11 mouse cellular contexts compared by ENCODE assay signal in genomic region chr2:84526221-84526620, GRCm38 (mm10).
"Had no signal": no experiment of that assay in that cellular context is flagged by ENCODE, and none has a peak within 500 bp of the region (broad histone marks: within the 10 kb centered on the region; RNA-seq: fewer than 3 reads in every experiment).

No protein-coding gene starts in this region.

- DNase-seq: gastrocnemius, postnatal 14 days; gastrocnemius, postnatal 36 days; heart, postnatal 10 days; heart, postnatal 4 days; kidney, adult 11 months; kidney, adult 2 months; kidney, adult 9 months; kidney, postnatal 14 days; kidney, postnatal 36 days; liver; liver, embryonic 13.5 days had no signal
